In the genomic region with DNA sequence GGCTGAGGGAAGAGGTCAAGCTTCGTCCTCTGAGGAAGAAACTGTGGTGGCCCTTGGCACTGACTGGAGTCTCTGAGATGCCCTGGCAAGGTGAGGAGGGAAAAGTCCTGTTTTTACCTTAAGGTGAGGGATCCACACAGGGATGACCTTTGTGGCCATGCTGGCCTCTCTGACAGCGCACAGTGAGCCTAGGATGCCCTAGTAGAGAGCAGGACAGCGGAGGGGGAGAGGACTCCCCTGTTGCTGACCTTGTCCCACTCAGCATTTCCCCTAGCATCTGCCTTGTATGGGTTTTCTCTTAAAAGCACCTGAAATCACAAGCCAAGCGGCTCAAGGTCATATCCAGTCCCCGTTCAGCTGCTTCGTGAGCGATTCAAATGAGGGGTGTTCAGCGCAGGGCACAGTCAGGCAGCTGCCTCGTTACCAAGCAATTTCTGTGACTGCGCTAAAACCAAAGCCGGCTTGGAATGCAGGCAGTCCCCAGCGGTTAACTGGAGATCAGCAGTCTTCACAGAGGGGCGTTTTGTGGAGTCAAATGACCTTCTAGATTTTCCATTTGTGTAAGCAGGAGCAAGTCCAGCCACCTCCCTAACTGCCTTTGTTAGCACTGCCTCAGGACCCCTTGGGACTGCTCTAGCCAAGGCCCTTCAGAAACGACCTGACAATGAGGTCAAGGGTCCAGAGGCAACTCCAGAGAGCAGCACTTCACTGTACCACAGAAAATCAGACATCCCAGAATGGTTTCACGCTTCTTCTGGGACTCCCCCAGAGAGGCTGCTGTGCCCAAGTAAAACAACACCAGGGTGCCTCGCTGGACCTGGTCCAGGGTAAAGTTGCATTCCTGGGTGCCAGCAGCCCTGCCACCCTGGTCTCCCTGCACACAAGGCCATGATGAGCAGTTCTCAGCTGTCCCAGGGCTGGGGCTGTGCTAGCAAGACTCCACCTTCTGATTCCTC, we compare ENCODE assay signal across 7 mouse cellular contexts. TPM values are rescaled to one million over a fixed set of nuclear protein-coding genes. Genes with fewer than 3 reads are reported as not detected.
A peak's percentile ranks its signal among the peaks of the same experiment; 100 is the strongest.
DNase-seq lines count a peak whose midpoint lies in the region; ATAC-seq and TF ChIP-seq lines count a peak whose summit lies in the region.

No protein-coding gene starts in this region.

- no peak for ATAC-seq in forebrain, embryonic 11.5 days (replicated peaks; ENCODE audit: low FRiP score)
- peak; percentile 32; the same call in 1 of the 2 replicates for ATAC-seq in kidney, embryonic 14.5 days (ENCODE audit: low FRiP score, low TSS enrichment)
- peak; percentile 29; the same call in 1 of the 2 replicates for ATAC-seq in neural tube, embryonic 13.5 days (ENCODE audit: low read depth)
- ATAC-seq in megakaryocyte progenitor cell, adult 5-6 weeks (replicated peaks; ENCODE audit: poor library complexity): no peak

- peak; percentile 39 for TF ChIP-seq EP300 in CH12.LX (IDR thresholded peaks at IDR 0.05; ENCODE audit: low read length)

- no peak overlapping the region for H3K27ac ChIP-seq in CH12.LX (ENCODE audit: insufficient read depth, low read depth)
- H3K27ac ChIP-seq in forebrain, embryonic 11.5 days (ENCODE audit: low read depth, low read length): no peak overlapping the region
- H3K27ac ChIP-seq in kidney, embryonic 14.5 days (ENCODE audit: low read depth, low read length): no peak overlapping the region
- 0 out of 2 replicates have a peak overlapping the region, but pooled peaks have one; percentile 23 for H3K27ac ChIP-seq in neural tube, embryonic 13.5 days (replicated peaks)

- H3K9ac ChIP-seq in CH12.LX (ENCODE audit: insufficient read depth, low read depth): no peak overlapping the region
- no peak overlapping the region for H3K9ac ChIP-seq in forebrain, embryonic 11.5 days (ENCODE audit: low read length)
- no peak overlapping the region for H3K9ac ChIP-seq in kidney, embryonic 14.5 days (ENCODE audit: low read depth, low read length)
- peak overlapping the region; percentile 57 for H3K9ac ChIP-seq in neural tube, embryonic 13.5 days

- peaks cover 15 to 44% of the 10 kb centered on the region in 2 experiments for H3K4me1 ChIP-seq in CH12.LX (ENCODE audit: control insufficient read depth in 1 of 2, insufficient read depth in 2 of 2)
- peaks cover 4% of the 10 kb centered on the region; the same call in 1 of the 2 replicates for H3K4me1 ChIP-seq in forebrain, embryonic 11.5 days (replicated peaks; ENCODE audit: control insufficient read depth, insufficient read depth, low read length)
- peaks cover 11% of the 10 kb centered on the region for H3K4me1 ChIP-seq in kidney, embryonic 14.5 days (ENCODE audit: control insufficient read depth, insufficient read depth, low read length)
- peaks cover 17% of the 10 kb centered on the region for H3K4me1 ChIP-seq in neural tube, embryonic 13.5 days (replicated peaks)

- H3K27me3 ChIP-seq in CH12.LX (replicated peaks): no peaks in the 10 kb centered on the region
- H3K27me3 ChIP-seq in forebrain, embryonic 11.5 days (ENCODE audit: control insufficient read depth, insufficient read depth, low read length): no peaks in the 10 kb centered on the region
- no peaks in the 10 kb centered on the region for H3K27me3 ChIP-seq in kidney, embryonic 14.5 days (ENCODE audit: control insufficient read depth, insufficient read depth, low read length)
- no peaks in the 10 kb centered on the region for H3K27me3 ChIP-seq in neural tube, embryonic 13.5 days

- DNase-seq in CH12.LX (ENCODE audit: extremely low read depth): no peak
- DNase-seq in ES-CJ7 (ENCODE audit: low read depth, low spot score): peak; percentile 89
- peak; percentile 61 for DNase-seq in forebrain, embryonic 11.5 days (ENCODE audit: low spot score)
- no peak for DNase-seq in B cell, adult 2 months

- peaks cover 6% of the 10 kb centered on the region for H3K9me3 ChIP-seq in CH12.LX (replicated peaks; ENCODE audit: low read length)
- no peaks in the 10 kb centered on the region for H3K9me3 ChIP-seq in forebrain, embryonic 11.5 days (ENCODE audit: control insufficient read depth, low read length)
- no peaks in the 10 kb centered on the region for H3K9me3 ChIP-seq in kidney, embryonic 14.5 days (ENCODE audit: control insufficient read depth, low read length)
- H3K9me3 ChIP-seq in neural tube, embryonic 13.5 days: no peaks in the 10 kb centered on the region

- no peaks in the 10 kb centered on the region for H3K79me2 ChIP-seq in CH12.LX (replicated peaks; ENCODE audit: control insufficient read depth, extremely low read depth, insufficient read depth, poor library complexity, severe bottlenecking)

- in situ Hi-C loops in CH12.LX (cut with MboI; ENCODE audit: low pct_ligation_motif_present, low pct_unique_long_range_greater_than_20kb, low sequenced_read_pairs): loop anchor here (5.0 kb wide), 1 partner anchor 123 kb away; no protein-coding TSS in a partner anchor

- 19% methylated on average over 16 of the region's 16 CpGs for WGBS in forebrain, embryonic 11.5 days
- whole genome bisulfite sequencing in kidney, embryonic 14.5 days: 24% methylated on average over 16 of the region's 16 CpGs
- WGBS in neural tube, embryonic 13.5 days: 24% methylated on average over 16 of the region's 16 CpGs

- H3K4me2 ChIP-seq in CH12.LX (ENCODE audit: insufficient read depth, low read depth, poor library complexity, severe bottlenecking): peak overlapping the region; percentile 57
- no peak overlapping the region for H3K4me2 ChIP-seq in forebrain, embryonic 11.5 days (ENCODE audit: low read depth, low read length, severe bottlenecking)
- no peak overlapping the region for H3K4me2 ChIP-seq in kidney, embryonic 14.5 days (replicated peaks; ENCODE audit: low read depth, low read length)
- H3K4me2 ChIP-seq in neural tube, embryonic 13.5 days: peak overlapping the region; percentile 26

- dilution Hi-C loops in CH12.LX (cut with MboI; ENCODE audit: extremely low pct_ligation_motif_present, extremely low pct_unique_long_range_greater_than_20kb, low sequenced_read_pairs): no loop called here

- peak in 1 of 2 experiments; percentile 31; a peak in 1 of 4 replicates for TF ChIP-seq CTCF in CH12.LX (conservative IDR thresholded peaks at IDR 0.05 in 1 of 2, IDR thresholded peaks at IDR 0.05 in 1 of 2; ENCODE audit: low read depth in 2 of 2, low read length in 2 of 2)

- H3K4me3 ChIP-seq in CH12.LX (replicated peaks in 1 of 3; ENCODE audit: low read depth in 2 of 3, low read length in 2 of 3, poor library complexity in 1 of 3): no peak overlapping the region
- H3K4me3 ChIP-seq in forebrain, embryonic 11.5 days (ENCODE audit: low read depth, low read length): no peak overlapping the region
- no peak overlapping the region for H3K4me3 ChIP-seq in kidney, embryonic 14.5 days (ENCODE audit: low read length)
- no peak overlapping the region for H3K4me3 ChIP-seq in neural tube, embryonic 13.5 days

- TF ChIP-seq RAD21 in CH12.LX (IDR thresholded peaks at IDR 0.05; ENCODE audit: low read depth, low read length): no peak; the same call in none of the 2 replicates

- H3K36me3 ChIP-seq in CH12.LX (replicated peaks in 1 of 2; ENCODE audit: control insufficient read depth in 1 of 2, insufficient read depth in 1 of 2, low read length in 1 of 2): no peaks in the 10 kb centered on the region
- H3K36me3 ChIP-seq in forebrain, embryonic 11.5 days (ENCODE audit: control insufficient read depth, insufficient read depth, low read length): no peaks in the 10 kb centered on the region
- no peaks in the 10 kb centered on the region for H3K36me3 ChIP-seq in kidney, embryonic 14.5 days (ENCODE audit: control insufficient read depth, insufficient read depth, low read length)
- H3K36me3 ChIP-seq in neural tube, embryonic 13.5 days: no peaks in the 10 kb centered on the region

- no peak for TF ChIP-seq POLR2A in CH12.LX (IDR thresholded peaks at IDR 0.05; ENCODE audit: low read depth, low read length)

TF ChIP-seq in CH12.LX, 34 proteins besides CTCF, POLR2A, EP300 and RAD21 (continues in another document):
- TF ChIP-seq MEF2A (IDR thresholded peaks at IDR 0.05; ENCODE audit: borderline replicate concordance, low read depth, low read length): 0 out of 2 replicates have a peak, but pooled peaks have one; percentile 22
- TF ChIP-seq USF1 (IDR thresholded peaks at IDR 0.05; ENCODE audit: low read depth, low read length): no peak
- TF ChIP-seq UBTF (IDR thresholded peaks at IDR 0.05; ENCODE audit: low read depth, low read length): no peak; the same call in 1 of the 2 replicates
- peak; percentile 57 for TF ChIP-seq ETS1 (conservative IDR thresholded peaks at IDR 0.05; ENCODE audit: low read depth, low read length)
- TF ChIP-seq MAX (IDR thresholded peaks at IDR 0.05; ENCODE audit: low read length): no peak
- no peak for TF ChIP-seq MAFK (IDR thresholded peaks at IDR 0.05; ENCODE audit: insufficient replicate concordance, low read length)
- TF ChIP-seq TCF12 (IDR thresholded peaks at IDR 0.05; ENCODE audit: low read depth, low read length): no peak
- TF ChIP-seq PAX5 (IDR thresholded peaks at IDR 0.05; ENCODE audit: low read length): no peak
- no peak for TF ChIP-seq ZMIZ1 (IDR thresholded peaks at IDR 0.05; ENCODE audit: low read depth, low read length)
- TF ChIP-seq ZKSCAN1 (IDR thresholded peaks at IDR 0.05; ENCODE audit: borderline replicate concordance, low read depth, low read length): no peak
- no peak for TF ChIP-seq NELFE (IDR thresholded peaks at IDR 0.05; ENCODE audit: low read depth, low read length)
- 0 out of 2 replicates have a peak, but pooled peaks have one; percentile 26 for TF ChIP-seq CHD1 (IDR thresholded peaks at IDR 0.05; ENCODE audit: low read depth, low read length)

RNA-seq across cellular contexts. Expression of a gene that starts 20.9 kb away (rescaled TPM):
- total RNA-seq in CH12.LX (2012; rRNA removed) (36.8 and 45.3 TPM in 2 replicates), CH12.LX (2014; rRNA removed) (23.4 and 24.2 TPM in 2 replicates)
- polyA plus RNA-seq in CH12.LX (2012; ENCODE audit: insufficient read length, low read depth): 46.1 and 47.6 TPM in 2 replicates
- polyA plus RNA-seq in forebrain, embryonic 11.5 days (2014; fragmentation: Nextera tagmentation; extraction: Ambion mirVana): 5.7 and 6.1 TPM in 2 replicates
- 15.4 and 17.1 TPM in 2 replicates for polyA plus RNA-seq in kidney, embryonic 14.5 days (2014; fragmentation: Nextera tagmentation; extraction: Ambion mirVana)
- polyA plus RNA-seq in neural tube, embryonic 13.5 days (2015; fragmentation: Nextera tagmentation; extraction: Ambion mirVana): 11.9 and 13.0 TPM in 2 replicates
- total RNA-seq in megakaryocyte progenitor cell, adult 5-6 weeks (2015): 18.9 and 19.5 TPM in 2 replicates
- 24.9 and 27.2 TPM in 2 replicates for total RNA-seq in megakaryocyte progenitor cell, adult 5-6 weeks (2017)

RNA-seq across cellular contexts. Expression of a gene that starts 46.2 kb away (rescaled TPM):
- total RNA-seq in CH12.LX (2012; rRNA removed) (8.4 and 10.6 TPM in 2 replicates), CH12.LX (2014; rRNA removed) (3.9 and 4.2 TPM in 2 replicates)
- polyA plus RNA-seq in CH12.LX (2012; ENCODE audit: insufficient read length, low read depth): 13.5 and 14.4 TPM in 2 replicates
- 3.0 and 3.2 TPM in 2 replicates for polyA plus RNA-seq in forebrain, embryonic 11.5 days (2014; fragmentation: Nextera tagmentation; extraction: Ambion mirVana)
- 7.3 and 7.7 TPM in 2 replicates for polyA plus RNA-seq in kidney, embryonic 14.5 days (2014; fragmentation: Nextera tagmentation; extraction: Ambion mirVana)
- polyA plus RNA-seq in neural tube, embryonic 13.5 days (2015; fragmentation: Nextera tagmentation; extraction: Ambion mirVana): 3.9 and 4.0 TPM in 2 replicates
- 10.8 and 12.3 TPM in 2 replicates for total RNA-seq in megakaryocyte progenitor cell, adult 5-6 weeks (2015)
- total RNA-seq in megakaryocyte progenitor cell, adult 5-6 weeks (2017): 9.6 and 11.7 TPM in 2 replicates

Comparison
In these comparisons a context has a peak if more than half of its experiments do, and no peak if none do; other contexts are left out.
1. DNase-seq: peak in ES-CJ7 (single experiment) and forebrain, embryonic 11.5 days (single experiment); none in CH12.LX (single experiment) and B cell, adult 2 months (0 of 2).
2. H3K4me2 ChIP-seq: peak in CH12.LX (single experiment) and neural tube, embryonic 13.5 days (single experiment); none in forebrain, embryonic 11.5 days (single experiment) and kidney, embryonic 14.5 days (single experiment).
3. ATAC-seq: peak in kidney, embryonic 14.5 days (single experiment) and neural tube, embryonic 13.5 days (single experiment); none in forebrain, embryonic 11.5 days (single experiment) and megakaryocyte progenitor cell, adult 5-6 weeks (single experiment).